Mouse (Mus musculus): ENCODE measurements around the gene Fam107b. TPM values are rescaled to one million over a fixed set of nuclear protein-coding genes. Genes with fewer than 3 reads are reported as not detected.

The Fam107b gene
- polyA plus RNA-seq, 1 experiment from 2014 or later, result 34.4 TPM

DNA sequence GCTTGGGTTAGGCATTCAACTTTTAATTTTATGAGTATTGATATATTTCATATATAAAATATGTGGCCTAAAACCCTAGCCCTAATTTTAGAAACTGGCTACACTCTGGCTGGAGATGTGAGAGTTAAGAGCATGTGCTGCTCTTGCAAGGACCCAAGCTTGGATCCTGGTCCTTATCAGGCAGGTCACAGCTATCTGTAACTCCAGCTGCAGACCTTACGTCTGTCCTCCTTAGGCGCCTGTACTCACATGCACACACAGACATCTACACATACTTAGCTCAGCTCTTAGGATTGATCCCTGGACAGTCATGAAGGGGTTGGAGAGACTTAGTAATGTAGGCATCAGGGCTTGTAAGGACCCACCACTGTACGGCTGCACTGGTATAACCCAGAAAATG lies 205.3 kb downstream of the Fam107b start:
- Histone ChIP-seq H3K36me3 (ENCODE audit: control insufficient read depth, insufficient read depth) (peaks cover 14% of the 10 kb centered on the region), H3K27ac (ENCODE audit: low read length) (no peak overlapping the region), H3K9ac (ENCODE audit: low read length) (peak overlapping the region; percentile 16; the same call in 1 of the 2 replicates), H3K4me3 (ENCODE audit: low read length) (no peak overlapping the region), H3K9me3 (replicated peaks; ENCODE audit: control insufficient read depth, low read length) (no peaks in the 10 kb centered on the region), H3K4me2 (ENCODE audit: low read depth, low read length) (no peak overlapping the region), H3K27me3 (ENCODE audit: control insufficient read depth, insufficient read depth, low read length) (no peaks in the 10 kb centered on the region), H3K4me1 (ENCODE audit: control insufficient read depth, insufficient read depth, low read length) (peaks cover 3% of the 10 kb centered on the region; the same call in 1 of the 2 replicates)
- no peak for ATAC-seq (replicated peaks; ENCODE audit: extremely low read depth, insufficient read depth, low FRiP score)
- WGBS, result 50% methylated on average over 3 of the region's 3 CpGs

DNA sequence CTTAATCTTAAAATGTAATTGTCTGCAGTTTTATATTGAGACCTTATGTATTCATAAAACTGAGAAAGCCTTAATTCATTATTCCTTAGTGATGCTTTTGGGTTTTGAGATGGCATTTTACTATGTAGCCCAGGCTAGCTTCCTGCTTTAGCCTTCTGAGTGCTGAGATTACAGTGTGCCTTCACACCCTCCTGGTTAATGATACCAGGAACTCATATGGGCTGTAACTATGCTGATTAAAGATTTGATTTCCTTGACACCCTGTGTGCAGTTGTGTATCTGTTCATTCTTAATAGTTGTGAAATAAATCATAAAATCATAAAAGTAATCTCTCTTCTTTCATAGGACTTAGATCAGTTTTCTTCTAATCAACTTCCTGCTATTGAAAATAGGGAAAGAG lies 205.8 kb downstream of the Fam107b start:
- Histone ChIP-seq H3K27me3 (ENCODE audit: control insufficient read depth, insufficient read depth, low read length) (no peaks in the 10 kb centered on the region), H3K9ac (ENCODE audit: low read length) (no peak overlapping the region), H3K9me3 (replicated peaks; ENCODE audit: control insufficient read depth, low read length) (no peaks in the 10 kb centered on the region), H3K27ac (ENCODE audit: low read length) (no peak overlapping the region), H3K4me3 (ENCODE audit: low read length) (no peak overlapping the region), H3K4me1 (ENCODE audit: control insufficient read depth, insufficient read depth, low read length) (peaks cover 5% of the 10 kb centered on the region; the same call in 1 of the 2 replicates), H3K4me2 (ENCODE audit: low read depth, low read length) (no peak overlapping the region), H3K36me3 (ENCODE audit: control insufficient read depth, insufficient read depth) (peaks cover 14% of the 10 kb centered on the region)
- no peak for ATAC-seq (replicated peaks; ENCODE audit: extremely low read depth, insufficient read depth, low FRiP score)

- H3K36me3 ChIP-seq (ENCODE audit: control insufficient read depth, insufficient read depth), result peaks cover 16% of the 10 kb centered on the region
- no peak for ATAC-seq (replicated peaks; ENCODE audit: extremely low read depth, insufficient read depth, low FRiP score)
- no peak overlapping the region for H3K4me2 ChIP-seq (ENCODE audit: low read depth, low read length)
- H3K4me1 ChIP-seq (ENCODE audit: control insufficient read depth, insufficient read depth, low read length), result peaks cover 5% of the 10 kb centered on the region; the same call in 1 of the 2 replicates
- H3K9ac ChIP-seq (ENCODE audit: low read length), result no peak overlapping the region
- 54% methylated on average over 6 of the region's 6 CpGs for WGBS
- H3K27ac ChIP-seq (ENCODE audit: low read length), result no peak overlapping the region
- H3K27me3 ChIP-seq (ENCODE audit: control insufficient read depth, insufficient read depth, low read length), result no peaks in the 10 kb centered on the region
- H3K4me3 ChIP-seq (ENCODE audit: low read length), result no peak overlapping the region
- no peaks in the 10 kb centered on the region for H3K9me3 ChIP-seq (replicated peaks; ENCODE audit: control insufficient read depth, low read length)
Observed at GRCm38 (mm10) chr2:3777696-3778095, 207.4 kb downstream of the Fam107b start.

GRCm38 (mm10) chr2:3785546-3785945 lies 215.3 kb downstream of the Fam107b start:
- Histone ChIP-seq H3K27ac (ENCODE audit: low read length) (no peak overlapping the region), H3K4me1 (ENCODE audit: control insufficient read depth, insufficient read depth, low read length) (peaks cover 3% of the 10 kb centered on the region; the same call in 1 of the 2 replicates), H3K9me3 (replicated peaks; ENCODE audit: control insufficient read depth, low read length) (no peaks in the 10 kb centered on the region), H3K9ac (ENCODE audit: low read length) (no peak overlapping the region), H3K36me3 (ENCODE audit: control insufficient read depth, insufficient read depth) (peaks cover 2% of the 10 kb centered on the region; the same call in 1 of the 2 replicates), H3K4me3 (ENCODE audit: low read length) (no peak overlapping the region), H3K27me3 (ENCODE audit: control insufficient read depth, insufficient read depth, low read length) (no peaks in the 10 kb centered on the region), H3K4me2 (ENCODE audit: low read depth, low read length) (no peak overlapping the region)
- WGBS, result 86% methylated on average over 8 of the region's 8 CpGs
- no peak for ATAC-seq (replicated peaks; ENCODE audit: extremely low read depth, insufficient read depth, low FRiP score)

- Histone ChIP-seq H3K4me1 (ENCODE audit: control insufficient read depth, insufficient read depth, low read length) (no peaks in the 10 kb centered on the region), H3K4me3 (ENCODE audit: low read length) (no peak overlapping the region), H3K4me2 (ENCODE audit: low read depth, low read length) (no peak overlapping the region), H3K27me3 (ENCODE audit: control insufficient read depth, insufficient read depth, low read length) (no peaks in the 10 kb centered on the region), H3K9me3 (replicated peaks; ENCODE audit: control insufficient read depth, low read length) (no peaks in the 10 kb centered on the region), H3K9ac (ENCODE audit: low read length) (no peak overlapping the region), H3K27ac (ENCODE audit: low read length) (no peak overlapping the region), H3K36me3 (ENCODE audit: control insufficient read depth, insufficient read depth) (no peaks in the 10 kb centered on the region)
- no peak for ATAC-seq (replicated peaks; ENCODE audit: extremely low read depth, insufficient read depth, low FRiP score)
Observed at GRCm38 (mm10) chr2:3787752-3788423, 217.6 kb downstream of the Fam107b start.

- H3K9me3 ChIP-seq (replicated peaks; ENCODE audit: control insufficient read depth, low read length), result no peaks in the 10 kb centered on the region
- H3K27ac ChIP-seq (ENCODE audit: low read length), result no peak overlapping the region
- H3K4me1 ChIP-seq (ENCODE audit: control insufficient read depth, insufficient read depth, low read length), result no peaks in the 10 kb centered on the region
- no peaks in the 10 kb centered on the region for H3K27me3 ChIP-seq (ENCODE audit: control insufficient read depth, insufficient read depth, low read length)
- no peak overlapping the region for H3K9ac ChIP-seq (ENCODE audit: low read length)
- 76% methylated on average over 3 of the region's 3 CpGs for WGBS
- H3K4me3 ChIP-seq (ENCODE audit: low read length), result no peak overlapping the region
- no peak for ATAC-seq (replicated peaks; ENCODE audit: extremely low read depth, insufficient read depth, low FRiP score)
- no peak overlapping the region for H3K4me2 ChIP-seq (ENCODE audit: low read depth, low read length)
- no peaks in the 10 kb centered on the region for H3K36me3 ChIP-seq (ENCODE audit: control insufficient read depth, insufficient read depth)
Observed at GRCm38 (mm10) chr2:3788424-3788786, 218.1 kb downstream of the Fam107b start.

DNA sequence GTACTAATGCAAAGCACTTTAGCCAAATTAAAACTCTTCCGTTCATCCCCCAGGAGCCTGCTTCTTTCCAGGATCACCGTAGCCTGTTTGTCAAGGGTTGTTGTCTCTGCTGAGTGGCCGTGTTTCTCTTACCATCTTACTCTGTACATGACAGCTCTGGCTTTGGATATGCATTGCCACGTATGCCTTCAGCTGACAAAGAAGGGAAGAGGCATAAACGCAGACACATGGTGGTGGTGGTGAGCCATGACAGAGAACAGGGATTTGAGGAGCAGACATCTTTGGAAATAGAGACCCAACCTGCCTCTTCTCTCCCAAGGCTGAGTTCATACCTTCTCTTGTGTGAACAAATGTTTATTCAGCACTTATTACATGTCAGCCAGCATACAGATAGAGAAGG lies 226.3 kb downstream of the Fam107b start:
- no peak overlapping the region for H3K27ac ChIP-seq (ENCODE audit: low read length)
- no peaks in the 10 kb centered on the region for H3K9me3 ChIP-seq (replicated peaks; ENCODE audit: control insufficient read depth, low read length)
- no peaks in the 10 kb centered on the region for H3K27me3 ChIP-seq (ENCODE audit: control insufficient read depth, insufficient read depth, low read length)
- H3K4me3 ChIP-seq (ENCODE audit: low read length), result no peak overlapping the region
- 71% methylated on average over 5 of the region's 5 CpGs for WGBS
- H3K36me3 ChIP-seq (ENCODE audit: control insufficient read depth, insufficient read depth), result no peaks in the 10 kb centered on the region
- no peak overlapping the region for H3K9ac ChIP-seq (ENCODE audit: low read length)
- no peaks in the 10 kb centered on the region for H3K4me1 ChIP-seq (ENCODE audit: control insufficient read depth, insufficient read depth, low read length)
- H3K4me2 ChIP-seq (ENCODE audit: low read depth, low read length), result no peak overlapping the region
- ATAC-seq (replicated peaks; ENCODE audit: extremely low read depth, insufficient read depth, low FRiP score), result no peak

DNA sequence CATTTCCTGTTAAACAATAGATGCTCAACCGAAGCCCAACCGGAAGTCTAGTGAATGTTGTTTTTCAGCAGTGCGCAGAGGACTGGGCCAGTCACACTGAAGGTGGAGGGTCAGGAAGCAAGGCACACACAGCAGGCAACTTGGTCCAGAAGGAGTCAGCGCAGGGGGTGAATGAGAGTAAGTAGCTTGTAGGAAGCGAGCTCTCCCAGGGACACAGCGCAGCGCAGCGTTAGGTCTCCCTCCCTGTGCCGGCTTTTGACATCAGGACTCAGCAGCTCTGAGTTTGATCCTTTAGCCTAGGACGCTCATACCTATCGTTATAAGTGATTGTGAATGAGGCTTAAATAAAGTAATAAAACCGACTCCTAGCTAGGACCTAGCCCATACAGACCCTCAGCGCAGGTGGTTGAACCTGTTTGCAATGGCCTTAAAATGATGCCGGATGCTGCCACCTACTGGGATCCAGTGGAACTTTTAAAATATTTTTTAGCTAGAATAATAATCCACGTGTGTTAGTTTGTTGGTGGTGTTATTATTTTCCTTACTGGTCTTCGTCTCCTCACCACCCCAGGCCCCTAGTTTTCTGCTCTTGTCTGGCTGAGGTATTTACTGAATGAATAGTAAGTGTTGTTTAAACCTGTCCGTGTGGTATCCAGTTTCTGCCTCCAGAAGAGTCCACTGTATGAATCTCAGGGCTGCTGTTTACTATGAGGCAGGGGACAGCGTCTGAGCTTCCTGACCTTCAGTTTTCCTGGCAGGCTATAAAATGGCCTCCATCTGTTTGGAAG lies 229.7 kb downstream of the Fam107b start:
- WGBS, result 16% methylated on average over 18 of the region's 18 CpGs
- ATAC-seq (replicated peaks; ENCODE audit: extremely low read depth, insufficient read depth, low FRiP score), result peak; percentile 70
- no peak overlapping the region for H3K27ac ChIP-seq (ENCODE audit: low read length)
- H3K27me3 ChIP-seq (ENCODE audit: control insufficient read depth, insufficient read depth, low read length), result no peaks in the 10 kb centered on the region
- H3K4me2 ChIP-seq (ENCODE audit: low read depth, low read length), result peak overlapping the region; percentile 64
- peak overlapping the region; percentile 36 for H3K4me3 ChIP-seq (ENCODE audit: low read length)
- H3K4me1 ChIP-seq (ENCODE audit: control insufficient read depth, insufficient read depth, low read length), result no peaks in the 10 kb centered on the region
- H3K36me3 ChIP-seq (ENCODE audit: control insufficient read depth, insufficient read depth), result no peaks in the 10 kb centered on the region
- no peaks in the 10 kb centered on the region for H3K9me3 ChIP-seq (replicated peaks; ENCODE audit: control insufficient read depth, low read length)
- H3K9ac ChIP-seq (ENCODE audit: low read length), result 0 out of 2 replicates have a peak overlapping the region, but pooled peaks have one; percentile 7

GRCm38 (mm10) chr2:3800555-3800878 lies 230.2 kb downstream of the Fam107b start:
- no peak for ATAC-seq (replicated peaks; ENCODE audit: extremely low read depth, insufficient read depth, low FRiP score)
- H3K4me2 ChIP-seq (ENCODE audit: low read depth, low read length), result peak overlapping the region; percentile 64; the same call in 1 of the 2 replicates
- whole genome bisulfite sequencing, result 45% methylated on average over 5 of the region's 5 CpGs

More at GRCm38 (mm10) chr2:3800555-3800878, 230.2 kb downstream of the Fam107b start:
- no peaks in the 10 kb centered on the region for H3K36me3 ChIP-seq (ENCODE audit: control insufficient read depth, insufficient read depth)
- H3K27me3 ChIP-seq (ENCODE audit: control insufficient read depth, insufficient read depth, low read length), result no peaks in the 10 kb centered on the region
- no peaks in the 10 kb centered on the region for H3K9me3 ChIP-seq (replicated peaks; ENCODE audit: control insufficient read depth, low read length)
- no peak overlapping the region for H3K9ac ChIP-seq (ENCODE audit: low read length)
- no peak overlapping the region for H3K4me3 ChIP-seq (ENCODE audit: low read length)
- H3K4me1 ChIP-seq (ENCODE audit: control insufficient read depth, insufficient read depth, low read length), result no peaks in the 10 kb centered on the region
- no peak overlapping the region for H3K27ac ChIP-seq (ENCODE audit: low read length)
